Mouse (Mus musculus) erythroblast, embryonic 14.5 days (primary cell): ENCODE data around the gene Spi1. TPM values are rescaled to one million over a fixed set of nuclear protein-coding genes. Genes with fewer than 3 reads are reported as not detected.

Experiments
- H3K27me3 ChIP-seq: 2 replicates; pipeline ENCODE4 v1.6.1; 2012; ENCODE audit warnings: inconsistent platforms; ENCODE audit not compliant: control insufficient read depth
- H3K36me3 ChIP-seq: 2 replicates; pipeline ENCODE4 v1.6.1; 2012; ENCODE audit warnings: mild to moderate bottlenecking, inconsistent platforms; ENCODE audit not compliant: control insufficient read depth
- H3K4me1 ChIP-seq: 2 replicates; pipeline ENCODE4 v1.6.1; 2012; ENCODE audit warnings: inconsistent platforms; ENCODE audit not compliant: control insufficient read depth
- H3K4me3 ChIP-seq: replicated peaks from 2 replicates; pipeline ENCODE3; 2012; ENCODE audit warnings: moderate library complexity, mild to moderate bottlenecking, inconsistent platforms
- H3K9me3 ChIP-seq: 2 replicates; pipeline ENCODE4 v1.6.1; 2012; ENCODE audit warnings: low read length, inconsistent platforms, mixed read lengths; ENCODE audit not compliant: control insufficient read depth
- GATA1 ChIP-seq: IDR thresholded peaks from 2 replicates; pipeline ENCODE4 v1.6.1; 2012; ENCODE audit warnings: low read length, inconsistent platforms, mixed read lengths
- TAL1 ChIP-seq: IDR thresholded peaks from 3 replicates; pipeline ENCODE4 v1.6.1; 2012; ENCODE audit warnings: low read length, inconsistent platforms, mixed read lengths
- polyA plus RNA-seq: library from polyadenylated mRNA; stranded (reverse); fragments of >175 nt; gene quantifications from 2 replicates; pipeline ENCODE4 v1.2.3, GENCODE M21; 2012

Spi1 gene
- polyA plus RNA-seq, 1 experiment = 0.76 TPM

GRCm38 (mm10) chr2:91139764-91140163 is 57.6 kb downstream of the Spi1 start:
- no peak overlapping the region for H3K4me3 ChIP-seq
- peaks cover 57% of the 10 kb centered on the region for H3K36me3 ChIP-seq
- peaks cover 6% of the 10 kb centered on the region for H3K4me1 ChIP-seq
- H3K27me3 ChIP-seq = no peaks in the 10 kb centered on the region
- no peak for TF ChIP-seq TAL1
- no peak for TF ChIP-seq GATA1
- H3K9me3 ChIP-seq = no peaks in the 10 kb centered on the region

- Histone ChIP-seq H3K36me3 (peaks cover 54% of the 10 kb centered on the region), H3K27me3 (no peaks in the 10 kb centered on the region), H3K4me1 (peaks cover 6% of the 10 kb centered on the region), H3K9me3 (no peaks in the 10 kb centered on the region), H3K4me3 (no peak overlapping the region)
- TF ChIP-seq GATA1 (no peak), TAL1 (no peak)
These were observed 60.7 kb downstream of the Spi1 start for GRCm38 (mm10) chr2:91142920-91143319.

GRCm38 (mm10) chr2:91143401-91143800 is 61.2 kb downstream of the Spi1 start:
- no peak for TF ChIP-seq TAL1
- Histone ChIP-seq H3K4me1 (peaks cover 6% of the 10 kb centered on the region), H3K27me3 (no peaks in the 10 kb centered on the region), H3K36me3 (peaks cover 49% of the 10 kb centered on the region), H3K9me3 (no peaks in the 10 kb centered on the region), H3K4me3 (no peak overlapping the region)

- H3K36me3 ChIP-seq = peaks cover 40% of the 10 kb centered on the region
- no peak for TF ChIP-seq TAL1
- TF ChIP-seq GATA1 = no peak
- no peaks in the 10 kb centered on the region for H3K4me1 ChIP-seq
- H3K9me3 ChIP-seq = no peaks in the 10 kb centered on the region
- H3K4me3 ChIP-seq = no peak overlapping the region
- no peaks in the 10 kb centered on the region for H3K27me3 ChIP-seq
These were observed 65.9 kb downstream of the Spi1 start for GRCm38 (mm10) chr2:91148101-91148500.

- TF ChIP-seq TAL1 (no peak), GATA1 (no peak)
- Histone ChIP-seq H3K4me3 (no peak overlapping the region), H3K4me1 (no peaks in the 10 kb centered on the region), H3K27me3 (no peaks in the 10 kb centered on the region), H3K9me3 (no peaks in the 10 kb centered on the region), H3K36me3 (peaks cover 51% of the 10 kb centered on the region)
These were observed 69.1 kb downstream of the Spi1 start for GRCm38 (mm10) chr2:91151331-91151730.

- H3K9me3 ChIP-seq = no peaks in the 10 kb centered on the region
- H3K36me3 ChIP-seq = peaks cover 58% of the 10 kb centered on the region
- no peaks in the 10 kb centered on the region for H3K4me1 ChIP-seq
- H3K27me3 ChIP-seq = no peaks in the 10 kb centered on the region
- no peak for TF ChIP-seq TAL1
- TF ChIP-seq GATA1 = no peak
- H3K4me3 ChIP-seq = no peak overlapping the region
These were observed 70.7 kb downstream of the Spi1 start for GRCm38 (mm10) chr2:91152885-91153377.

- TF ChIP-seq GATA1 = no peak
- no peak overlapping the region for H3K4me3 ChIP-seq
- H3K9me3 ChIP-seq = no peaks in the 10 kb centered on the region
- no peaks in the 10 kb centered on the region for H3K4me1 ChIP-seq
- peaks cover 61% of the 10 kb centered on the region for H3K36me3 ChIP-seq
- H3K27me3 ChIP-seq = no peaks in the 10 kb centered on the region
These were observed 71.9 kb downstream of the Spi1 start for GRCm38 (mm10) chr2:91154091-91154490.

- H3K4me1 ChIP-seq = no peaks in the 10 kb centered on the region
- peaks cover 70% of the 10 kb centered on the region for H3K36me3 ChIP-seq
- H3K4me3 ChIP-seq = no peak overlapping the region
- no peak for TF ChIP-seq TAL1
- TF ChIP-seq GATA1 = no peak
- no peaks in the 10 kb centered on the region for H3K27me3 ChIP-seq
- no peaks in the 10 kb centered on the region for H3K9me3 ChIP-seq
These were observed 75.0 kb downstream of the Spi1 start for GRCm38 (mm10) chr2:91157002-91157752.

- peaks cover 74% of the 10 kb centered on the region for H3K36me3 ChIP-seq
- no peaks in the 10 kb centered on the region for H3K9me3 ChIP-seq
- TF ChIP-seq TAL1 (no peak), GATA1 (no peak)
These were observed 78.4 kb downstream of the Spi1 start for GRCm38 (mm10) chr2:91160591-91160990.

More at GRCm38 (mm10) chr2:91160591-91160990, 78.4 kb downstream of the Spi1 start:
- no peaks in the 10 kb centered on the region for H3K27me3 ChIP-seq
- no peak overlapping the region for H3K4me3 ChIP-seq
- peaks cover 22% of the 10 kb centered on the region for H3K4me1 ChIP-seq
